Comparison of ENCODE assay signal across 16 mouse cellular contexts in the genomic region with DNA sequence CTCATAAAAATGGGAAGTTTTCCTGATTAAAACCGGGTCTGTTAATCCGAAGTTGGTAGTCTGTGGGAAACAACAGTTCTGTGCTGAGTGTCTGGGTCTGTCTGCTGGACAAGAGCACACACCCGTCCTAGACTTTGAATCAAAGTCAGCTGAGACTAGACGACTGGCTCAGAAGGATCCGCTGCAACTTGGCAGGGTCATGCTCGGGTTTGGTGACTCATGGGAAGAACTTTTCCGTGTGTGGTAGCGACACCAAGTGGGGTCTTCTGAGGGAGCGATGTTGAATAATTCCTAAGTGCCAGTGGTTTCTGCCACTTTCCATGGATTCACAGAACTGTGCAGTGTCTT.
A peak's percentile ranks its signal among the peaks of the same experiment; 100 is the strongest.
DNase-seq lines count a peak whose midpoint lies in the region; ATAC-seq and TF ChIP-seq lines count a peak whose summit lies in the region.
"Had no signal": no experiment of that assay in that cellular context is flagged by ENCODE, and none has a peak within 500 bp of the region (broad histone marks: within the 10 kb centered on the region; RNA-seq: fewer than 3 reads in every experiment).

No protein-coding gene starts in this region.

- no peak for TF ChIP-seq CTCF in kidney, postnatal 0 days (IDR thresholded peaks at IDR 0.05; ENCODE audit: low read depth)

- H3K4me1 ChIP-seq in embryonic facial prominence, embryonic 14.5 days (ENCODE audit: control insufficient read depth, insufficient read depth, low read length) = peaks cover 26% of the 10 kb centered on the region
- H3K4me1 ChIP-seq in embryonic facial prominence, embryonic 10.5 days = peaks cover 25% of the 10 kb centered on the region
- peaks cover 3% of the 10 kb centered on the region; the same call in 1 of the 2 replicates for H3K4me1 ChIP-seq in kidney, postnatal 0 days (replicated peaks; ENCODE audit: insufficient read depth, low read length)
- H3K4me1 ChIP-seq: megakaryocyte, embryonic 14.5 days had no signal

- no peak overlapping the region for H3K27ac ChIP-seq in embryonic facial prominence, embryonic 14.5 days (replicated peaks; ENCODE audit: low read depth, low read length)
- no peak overlapping the region for H3K27ac ChIP-seq in embryonic facial prominence, embryonic 10.5 days (replicated peaks)
- 0 out of 2 replicates have a peak overlapping the region, but pooled peaks have one; percentile 19 for H3K27ac ChIP-seq in kidney, postnatal 0 days
- H3K27ac ChIP-seq: embryonic facial prominence, embryonic 12.5 days had no signal

- peak overlapping the region; percentile 25 for H3K4me2 ChIP-seq in embryonic facial prominence, embryonic 14.5 days (ENCODE audit: low read depth, low read length)
- peak overlapping the region; percentile 2; the same call in 1 of the 2 replicates for H3K4me2 ChIP-seq in kidney, postnatal 0 days (ENCODE audit: low read length)
- H3K4me2 ChIP-seq: embryonic facial prominence, embryonic 12.5 days had no signal

- no peak overlapping the region for H3K9ac ChIP-seq in embryonic facial prominence, embryonic 14.5 days (ENCODE audit: low read depth, low read length)
- H3K9ac ChIP-seq in kidney, postnatal 0 days (ENCODE audit: low read depth, low read length) = no peak overlapping the region
- H3K9ac ChIP-seq: embryonic facial prominence, embryonic 12.5 days; forebrain, postnatal 0 days had no signal

- WGBS in embryonic facial prominence, embryonic 14.5 days = 56% methylated on average over 9 of the region's 9 CpGs
- WGBS in embryonic facial prominence, embryonic 10.5 days = 86% methylated on average over 9 of the region's 9 CpGs
- WGBS in kidney, postnatal 0 days = 76% methylated on average over 9 of the region's 9 CpGs

- no peaks in the 10 kb centered on the region for H3K27me3 ChIP-seq in embryonic facial prominence, embryonic 14.5 days (replicated peaks; ENCODE audit: control insufficient read depth, insufficient read depth, low read length)
- no peaks in the 10 kb centered on the region for H3K27me3 ChIP-seq in embryonic facial prominence, embryonic 10.5 days (replicated peaks; ENCODE audit: low read depth, poor library complexity, severe bottlenecking)
- H3K27me3 ChIP-seq in kidney, postnatal 0 days (ENCODE audit: insufficient read depth, low read length) = no peaks in the 10 kb centered on the region
- H3K27me3 ChIP-seq: embryonic facial prominence, embryonic 12.5 days had no signal

- no peak for ATAC-seq in embryonic facial prominence, embryonic 14.5 days (ENCODE audit: low read depth)
- ATAC-seq in kidney, postnatal 0 days (replicated peaks; ENCODE audit: low FRiP score, low read depth) = no peak
- ATAC-seq: activated CD4-positive, CD25-positive, alpha-beta regulatory T cell, adult 4 months; forebrain, postnatal 0 days had no signal

- DNase-seq in embryonic facial prominence, embryonic 14.5 days (ENCODE audit: low spot score) = no peak
- DNase-seq in embryonic facial prominence, embryonic 10.5 days (ENCODE audit: low spot score) = no peak
- no peak for DNase-seq in kidney, postnatal 0 days (ENCODE audit: low spot score)
- no peak for DNase-seq in kidney, postnatal 14 days
- DNase-seq in thymus, postnatal 14 days = peak; percentile 1
- no peak for DNase-seq in thymus, postnatal 36 days
- no peak for DNase-seq in layer of hippocampus, postnatal 25 days (ENCODE audit: extremely low spot score in 1 of 2, low spot score in 1 of 2)
- DNase-seq in layer of hippocampus, adult 18-20 months (ENCODE audit: low spot score in 2 of 2) = no peak
- DNase-seq: cerebellum, adult 9-10 months; forebrain, postnatal 0 days; kidney, adult 18-20 months; thymus, adult 18-20 months had no signal

- H3K9me3 ChIP-seq in embryonic facial prominence, embryonic 14.5 days (ENCODE audit: control insufficient read depth, low read length) = no peaks in the 10 kb centered on the region
- H3K9me3 ChIP-seq in embryonic facial prominence, embryonic 10.5 days = no peaks in the 10 kb centered on the region
- H3K9me3 ChIP-seq in kidney, postnatal 0 days (replicated peaks; ENCODE audit: low read length) = no peaks in the 10 kb centered on the region
- H3K9me3 ChIP-seq: embryonic facial prominence, embryonic 12.5 days; G1E; megakaryocyte, embryonic 14.5 days had no signal

- no peaks in the 10 kb centered on the region for H3K36me3 ChIP-seq in embryonic facial prominence, embryonic 14.5 days (ENCODE audit: control insufficient read depth, insufficient read depth, low read length)
- H3K36me3 ChIP-seq in embryonic facial prominence, embryonic 10.5 days (replicated peaks) = no peaks in the 10 kb centered on the region
- no peaks in the 10 kb centered on the region for H3K36me3 ChIP-seq in kidney, postnatal 0 days (ENCODE audit: insufficient read depth, low read length)
- H3K36me3 ChIP-seq: embryonic facial prominence, embryonic 12.5 days; G1E had no signal

- no peak overlapping the region for H3K4me3 ChIP-seq in embryonic facial prominence, embryonic 14.5 days (ENCODE audit: low read depth, low read length)
- no peak overlapping the region for H3K4me3 ChIP-seq in embryonic facial prominence, embryonic 10.5 days
- H3K4me3 ChIP-seq in kidney, postnatal 0 days (replicated peaks; ENCODE audit: low read depth, low read length) = no peak overlapping the region
- H3K4me3 ChIP-seq: embryonic facial prominence, embryonic 12.5 days; megakaryocyte, embryonic 14.5 days had no signal
